Mouse (Mus musculus) right cerebral cortex, postnatal 36 days (tissue): ENCODE data around the gene Etv6.

ENCODE experiments used
- DNase-seq, 2 experiments: peaks; one replicate each; pipeline ENCODE4 v3.0.0; 2022; ENCODE audit warnings: low spot score in 2 of 2, mixed read lengths in 1 of 2

The Etv6 gene

DNA sequence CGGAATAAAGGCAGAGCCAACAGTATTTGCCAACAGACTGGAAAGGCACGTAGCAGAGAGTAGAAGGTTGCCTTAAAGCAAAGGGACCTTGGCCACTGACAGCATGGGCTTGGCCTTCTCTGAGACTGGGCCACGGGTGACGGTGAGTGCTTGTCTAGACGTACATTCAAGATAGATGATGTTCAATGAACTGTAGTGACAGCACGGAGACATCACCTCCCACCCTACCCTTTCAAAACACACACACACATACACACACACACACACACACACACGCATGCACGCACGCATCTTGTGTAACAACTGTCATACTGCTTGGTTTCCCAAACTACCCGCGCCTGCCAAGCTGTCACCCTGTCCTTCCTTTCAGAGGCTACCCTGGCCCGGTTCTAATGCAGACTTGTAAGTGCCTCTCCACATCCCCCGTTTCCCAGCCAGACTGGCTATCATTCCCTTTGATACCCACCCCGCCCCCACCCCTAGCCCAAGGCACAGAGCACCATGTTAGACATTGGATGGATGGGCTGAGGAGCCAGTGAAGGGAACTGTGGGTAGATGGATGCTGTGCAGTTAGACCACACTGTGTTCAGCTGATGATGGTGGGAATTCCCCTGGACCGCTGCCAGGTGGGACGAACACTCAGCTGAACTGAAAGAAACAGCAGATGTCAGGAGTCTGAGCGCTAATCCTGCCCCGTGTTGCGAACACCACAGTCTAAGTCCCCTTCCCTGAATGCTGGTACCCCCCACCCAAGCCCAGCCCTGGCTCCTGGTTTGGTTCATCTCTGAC is 172.1 kb downstream of the Etv6 start:
- no peak for DNase-seq

DNA sequence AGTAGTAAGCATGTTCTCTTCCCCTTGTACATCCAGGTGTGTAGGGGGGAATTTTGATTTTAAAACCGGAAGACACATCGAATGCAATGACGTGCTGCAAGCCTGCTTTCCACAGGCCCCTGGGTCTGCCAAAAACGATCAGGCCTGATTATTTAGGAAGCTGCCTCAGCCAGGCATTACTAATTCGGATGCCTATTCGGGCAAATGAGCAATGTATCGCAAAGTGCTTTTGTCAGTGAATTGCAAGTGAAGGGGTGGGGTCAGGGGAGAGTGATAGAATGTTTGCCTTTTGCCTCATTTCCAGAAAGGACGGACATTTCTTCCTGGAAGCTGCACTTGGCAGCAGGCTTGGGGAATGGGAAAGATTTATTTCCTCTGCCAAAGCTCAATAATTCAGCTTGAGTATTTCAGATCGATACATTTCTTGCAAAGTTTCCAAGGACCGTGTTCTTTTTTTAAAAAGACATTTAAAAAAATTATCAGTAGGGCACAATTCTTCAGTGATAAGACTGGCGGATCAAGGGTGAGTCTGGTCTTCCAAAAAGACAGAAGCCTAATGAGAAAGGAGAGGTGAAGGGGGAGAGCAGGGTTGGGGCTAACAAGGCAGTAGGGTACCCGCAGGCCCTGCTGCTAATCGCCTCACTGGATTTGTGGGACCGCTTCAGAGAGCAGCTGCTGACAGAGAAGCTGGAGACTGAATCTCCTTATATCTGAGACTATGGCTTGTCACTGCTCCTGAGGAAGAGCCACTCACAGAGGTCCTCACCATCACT is 172.9 kb downstream of the Etv6 start:
- no peak for DNase-seq

DNA sequence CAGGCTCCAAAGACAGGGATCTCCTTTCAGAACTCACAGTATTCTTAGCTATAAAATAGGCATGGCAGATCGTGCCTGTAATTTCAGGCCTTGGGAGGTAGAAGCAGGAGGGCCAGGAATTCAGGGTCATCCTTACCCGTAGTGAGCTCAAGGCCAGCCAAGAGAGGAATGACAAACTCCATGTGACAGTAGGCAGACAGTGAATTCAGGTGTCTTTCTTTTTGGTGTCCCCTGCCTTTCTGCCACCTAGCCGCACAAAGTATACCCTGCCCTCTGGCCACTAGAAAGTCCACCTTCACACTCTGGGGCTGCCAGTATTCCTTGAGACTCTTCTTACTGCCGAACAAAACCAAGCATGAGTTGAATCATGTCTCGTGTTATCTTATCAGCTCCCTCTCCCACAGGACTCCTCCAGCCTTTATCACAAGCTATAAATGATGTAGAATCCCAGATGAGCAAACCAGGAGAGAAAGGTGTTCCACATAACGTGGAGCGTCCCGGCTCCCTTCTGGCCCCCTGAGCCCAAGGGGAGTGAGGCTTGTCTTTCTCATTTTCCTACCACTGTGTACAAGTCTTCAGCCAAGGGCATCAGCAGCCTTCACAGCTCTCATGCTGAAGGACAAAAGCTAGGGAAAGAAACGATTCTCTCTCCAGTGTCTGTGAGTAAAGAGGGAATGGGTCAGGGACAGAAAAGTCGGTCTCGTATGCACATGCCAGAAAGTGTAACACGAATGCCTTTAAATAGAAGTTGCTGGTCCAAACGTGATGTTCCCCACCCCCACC is 175.4 kb downstream of the Etv6 start:
- DNase-seq = no peak

GRCm38 (mm10) chr6:134211458-134211776 is 175.9 kb downstream of the Etv6 start:
- DNase-seq = no peak

DNA sequence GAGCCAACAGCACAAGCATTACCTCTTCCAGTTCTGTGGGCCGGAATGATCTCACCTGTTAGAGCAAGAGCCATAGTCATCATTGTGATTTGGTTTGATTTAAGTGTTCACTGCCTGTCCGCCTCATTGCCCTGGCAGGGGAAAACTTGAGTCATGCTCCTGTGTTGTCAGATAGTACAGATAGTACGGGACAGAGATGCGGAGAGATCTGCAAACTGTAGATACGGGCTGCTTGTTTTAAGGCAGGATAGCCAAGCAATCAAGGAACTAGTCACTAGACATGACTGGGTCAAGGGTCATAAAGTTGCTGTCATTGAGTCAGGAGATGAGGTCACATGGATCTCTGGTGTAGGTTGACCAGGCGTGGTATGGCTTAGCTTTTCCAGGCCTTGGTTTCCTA is 182.2 kb downstream of the Etv6 start:
- DNase-seq = no peak

- no peak for DNase-seq
These were observed 182.9 kb downstream of the Etv6 start for GRCm38 (mm10) chr6:134218441-134218840.

- peak; percentile 68 to 70 for DNase-seq
These were observed 183.9 kb downstream of the Etv6 start for GRCm38 (mm10) chr6:134219358-134219757.

DNA sequence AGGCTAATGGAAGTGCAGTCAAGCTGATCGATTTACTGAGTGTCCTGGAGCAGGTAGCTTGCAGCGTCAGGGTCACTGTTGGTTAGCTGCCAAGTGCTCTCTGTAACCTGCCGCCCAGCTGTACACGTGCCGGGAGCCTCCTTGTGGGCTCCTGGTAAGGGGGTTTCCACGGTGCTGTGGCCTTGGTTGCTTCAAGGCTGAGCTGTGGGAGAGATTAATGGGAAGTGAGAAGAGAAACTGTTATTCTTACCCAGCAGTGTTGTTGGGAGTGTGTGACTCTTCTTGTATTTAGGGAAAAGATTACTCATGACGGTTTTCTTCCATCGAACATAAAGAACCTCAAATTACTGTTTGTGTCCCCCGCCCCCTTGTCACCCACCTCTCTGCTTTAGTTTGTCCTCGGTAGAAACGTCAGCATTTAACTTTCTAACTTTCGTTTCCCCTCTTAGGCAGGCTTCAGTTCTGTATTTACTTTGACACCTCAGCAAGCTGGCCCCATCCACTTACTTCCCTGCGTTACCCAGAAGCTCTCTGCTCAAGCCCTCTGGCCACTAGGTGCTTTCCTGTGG is 184.8 kb downstream of the Etv6 start:
- DNase-seq = no peak

DNA sequence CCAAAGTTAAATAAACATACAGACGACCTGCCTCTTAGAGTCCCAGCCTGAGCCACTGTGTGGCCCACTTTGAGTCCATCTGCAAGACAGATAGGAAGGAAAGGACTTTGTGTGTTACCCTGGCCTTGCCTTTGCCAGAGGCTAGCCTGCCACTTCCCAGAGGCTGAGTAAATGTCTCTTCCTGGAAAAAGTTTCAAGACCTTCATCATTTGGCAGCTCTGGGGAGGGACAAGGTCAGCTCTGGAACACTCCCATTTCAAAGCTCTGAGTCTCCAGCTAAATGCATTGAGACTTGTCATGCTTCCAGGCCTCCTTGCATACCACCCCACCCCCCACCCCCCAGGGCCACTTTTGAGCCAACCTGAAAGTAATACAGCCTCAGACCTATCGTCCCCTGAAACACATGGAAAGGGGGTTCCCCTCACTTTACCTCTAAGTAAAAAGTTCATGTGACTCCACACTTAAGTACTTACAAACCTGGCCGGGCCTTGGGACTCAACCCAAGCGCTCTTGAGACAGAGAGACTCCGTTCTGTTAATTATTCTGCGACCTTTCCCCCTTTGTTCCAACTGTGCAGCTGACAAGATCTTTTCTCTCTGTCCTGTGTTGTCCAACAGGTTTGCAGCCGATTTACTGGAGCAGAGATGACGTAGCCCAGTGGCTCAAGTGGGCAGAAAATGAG is 186.9 kb downstream of the Etv6 start:
- DNase-seq = no peak

DNA sequence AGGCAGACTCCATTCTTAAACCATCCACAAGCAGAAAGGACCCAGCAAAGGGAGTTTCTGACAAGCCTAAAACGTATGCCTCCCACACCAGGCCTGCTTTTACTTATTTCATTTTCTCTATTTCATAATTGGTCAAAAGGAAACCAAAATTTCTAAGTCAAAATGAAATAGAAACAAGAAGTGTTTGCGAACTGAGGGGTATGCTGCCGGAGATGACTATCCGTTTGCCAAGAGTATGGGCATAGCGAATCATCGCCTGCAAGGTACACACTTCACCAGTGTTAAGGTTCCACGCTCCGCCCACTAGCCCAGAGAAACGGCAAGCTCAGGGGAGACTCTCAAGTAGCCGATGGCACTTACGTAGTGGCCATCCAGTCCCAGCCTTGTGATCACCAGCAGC is 190.1 kb downstream of the Etv6 start:
- no peak for DNase-seq

- DNase-seq = no peak
These were observed 191.1 kb downstream of the Etv6 start for GRCm38 (mm10) chr6:134226349-134227169.

- no peak for DNase-seq
These were observed 200.8 kb downstream of the Etv6 start for GRCm38 (mm10) chr6:134236311-134236710.

GRCm38 (mm10) chr6:134238455-134238854 is 203.0 kb downstream of the Etv6 start:
- no peak for DNase-seq

- DNase-seq = no peak
These were observed 205.5 kb downstream of the Etv6 start for GRCm38 (mm10) chr6:134240988-134241387.

- no peak for DNase-seq
These were observed 207.6 kb downstream of the Etv6 start for GRCm38 (mm10) chr6:134243119-134243518.

DNA sequence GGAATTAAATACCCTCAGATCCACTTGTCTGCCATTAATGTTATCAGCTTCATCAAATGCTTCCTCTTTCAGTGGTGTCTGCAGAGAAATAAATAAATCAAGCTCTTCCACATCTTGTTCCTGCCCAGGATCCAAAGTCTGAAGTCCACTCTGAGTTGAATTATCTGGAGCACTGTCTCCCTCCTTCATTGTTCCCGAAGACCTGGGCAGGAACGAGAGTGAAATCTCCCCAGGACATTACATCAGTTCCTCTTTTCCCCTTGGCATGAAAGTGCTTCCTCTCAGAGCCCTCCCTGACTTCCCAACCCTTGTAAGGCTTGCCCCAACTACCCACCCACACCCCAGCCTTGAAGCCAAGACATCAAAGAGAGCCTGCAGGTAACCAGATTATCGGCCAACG is 208.0 kb downstream of the Etv6 start:
- DNase-seq = no peak

GRCm38 (mm10) chr6:134244071-134244470 is 208.6 kb downstream of the Etv6 start:
- no peak for DNase-seq

GRCm38 (mm10) chr6:134246109-134246508 is 210.6 kb downstream of the Etv6 start:
- DNase-seq = no peak

DNA sequence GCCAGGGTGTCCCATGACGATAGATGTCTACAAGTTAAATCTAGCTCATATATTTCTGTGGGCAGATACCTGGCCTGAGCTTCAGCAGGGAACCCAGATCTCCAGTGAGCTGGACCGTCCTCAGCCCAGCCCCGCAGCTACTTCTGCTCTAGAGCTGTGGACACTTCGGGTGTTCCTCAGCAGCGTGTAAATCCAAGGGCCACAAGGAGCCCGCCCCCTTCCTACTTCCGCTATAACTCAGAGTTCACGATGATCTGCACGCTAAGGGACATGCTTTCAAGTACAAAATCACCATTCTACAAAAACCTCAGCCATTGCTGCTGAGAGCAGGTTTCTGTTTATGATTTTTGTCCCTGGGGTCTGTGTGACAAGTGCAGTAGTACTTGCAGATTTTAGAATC is 211.8 kb downstream of the Etv6 start:
- DNase-seq = no peak

- no peak for DNase-seq
These were observed 213.2 kb downstream of the Etv6 start for GRCm38 (mm10) chr6:134248720-134249119.

DNA sequence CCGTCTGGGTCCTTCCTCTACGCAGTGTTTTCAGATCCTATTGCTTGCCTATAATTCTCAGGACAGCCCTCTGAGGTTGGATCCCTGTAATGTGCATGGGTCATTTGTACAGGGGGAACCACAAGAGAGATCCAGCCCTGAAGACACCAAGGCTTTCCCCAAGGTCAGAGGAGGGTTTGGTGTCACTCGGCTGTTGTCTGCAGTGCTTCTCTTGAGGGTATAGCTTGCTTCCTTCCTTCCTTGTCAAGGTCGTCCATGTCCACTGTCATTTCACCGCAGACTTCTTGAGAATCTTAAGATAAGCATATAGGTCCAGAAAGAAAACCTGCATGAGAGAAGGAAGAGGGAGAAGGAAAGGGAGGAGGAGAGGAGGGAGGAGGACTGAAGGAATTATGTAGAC is 215.3 kb downstream of the Etv6 start:
- DNase-seq = no peak
